ENCODE assay signal across 9 mouse cellular contexts in the genomic region with DNA sequence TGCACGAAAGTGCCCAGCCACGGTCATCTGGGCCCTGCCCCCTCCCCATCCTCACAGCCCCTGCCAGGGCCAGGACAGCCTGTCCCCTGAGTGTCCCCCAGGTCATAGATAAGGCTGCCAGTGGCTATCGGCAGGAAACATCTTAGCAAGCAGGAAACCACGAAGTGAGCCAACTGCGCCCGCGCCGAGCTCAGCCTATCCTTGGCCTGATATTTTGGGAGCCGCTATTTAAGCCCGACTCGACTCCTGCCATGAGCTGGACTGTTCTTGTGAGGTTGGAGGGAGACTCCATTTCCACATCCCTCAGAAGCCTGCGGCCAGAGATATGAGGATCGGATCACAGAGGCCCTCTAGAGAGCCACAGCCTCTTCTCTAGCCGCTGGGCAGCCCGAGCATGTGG. TPM values are rescaled to one million over a fixed set of nuclear protein-coding genes. Genes with fewer than 3 reads are reported as not detected.
A peak's percentile ranks its signal among the peaks of the same experiment; 100 is the strongest.
DNase-seq lines count a peak whose midpoint lies in the region; ATAC-seq lines count a peak whose summit lies in the region.
"Had no signal": no experiment of that assay in that cellular context is flagged by ENCODE, and none has a peak within 500 bp of the region (broad histone marks: within the 10 kb centered on the region; RNA-seq: fewer than 3 reads in every experiment).

No protein-coding gene starts in this region.

- H3K4me3 ChIP-seq in hindbrain, embryonic 10.5 days = no peak overlapping the region
- H3K4me3 ChIP-seq in hindbrain, embryonic 11.5 days (ENCODE audit: low read depth, low read length) = no peak overlapping the region
- H3K4me3 ChIP-seq in stomach, embryonic 15.5 days (replicated peaks) = no peak overlapping the region

- no peak overlapping the region for H3K9ac ChIP-seq in hindbrain, embryonic 11.5 days (ENCODE audit: low read depth, low read length)
- no peak overlapping the region for H3K9ac ChIP-seq in stomach, embryonic 15.5 days

- WGBS in hindbrain, embryonic 10.5 days = 84% methylated on average over 15 of the region's 15 CpGs
- WGBS in hindbrain, embryonic 11.5 days = 86% methylated on average over 15 of the region's 15 CpGs
- 76% methylated on average over 15 of the region's 15 CpGs for WGBS in stomach, embryonic 15.5 days

- no peak overlapping the region for H3K4me2 ChIP-seq in hindbrain, embryonic 11.5 days (replicated peaks; ENCODE audit: low read depth, low read length)
- H3K4me2 ChIP-seq in stomach, embryonic 15.5 days = no peak overlapping the region

- H3K27me3 ChIP-seq in hindbrain, embryonic 10.5 days (ENCODE audit: insufficient read depth, poor library complexity, severe bottlenecking) = no peaks in the 10 kb centered on the region
- no peaks in the 10 kb centered on the region for H3K27me3 ChIP-seq in hindbrain, embryonic 11.5 days (ENCODE audit: control insufficient read depth, insufficient read depth, low read length)
- no peaks in the 10 kb centered on the region for H3K27me3 ChIP-seq in stomach, embryonic 15.5 days (replicated peaks)

- peak; percentile 6 for DNase-seq in hindbrain, embryonic 10.5 days (ENCODE audit: low spot score)
- no peak for DNase-seq in hindbrain, embryonic 11.5 days (ENCODE audit: low spot score)
- DNase-seq in adrenal gland, postnatal 25 days = peak; percentile 50
- DNase-seq in heart, adult 18-20 months = peak; percentile 90 to 97
- peak; percentile 86 for DNase-seq in kidney, adult 9 months
- peak; percentile 90 for DNase-seq in lung, postnatal 10 days
- DNase-seq in left cerebral cortex, adult 18-20 months (ENCODE audit: low spot score in 2 of 2) = no peak

- no peaks in the 10 kb centered on the region for H3K4me1 ChIP-seq in hindbrain, embryonic 10.5 days (replicated peaks)
- no peaks in the 10 kb centered on the region for H3K4me1 ChIP-seq in hindbrain, embryonic 11.5 days (replicated peaks; ENCODE audit: control insufficient read depth, insufficient read depth, low read length)
- no peaks in the 10 kb centered on the region for H3K4me1 ChIP-seq in stomach, embryonic 15.5 days

- H3K27ac ChIP-seq in hindbrain, embryonic 10.5 days = no peak overlapping the region; the same call in 1 of the 2 replicates
- no peak overlapping the region for H3K27ac ChIP-seq in hindbrain, embryonic 11.5 days (ENCODE audit: low read depth, low read length)
- H3K27ac ChIP-seq in stomach, embryonic 15.5 days = peak overlapping the region; percentile 61; the same call in 1 of the 2 replicates

- no peaks in the 10 kb centered on the region for H3K9me3 ChIP-seq in hindbrain, embryonic 10.5 days
- H3K9me3 ChIP-seq in hindbrain, embryonic 11.5 days (ENCODE audit: control insufficient read depth, low read length) = no peaks in the 10 kb centered on the region
- no peaks in the 10 kb centered on the region for H3K9me3 ChIP-seq in stomach, embryonic 15.5 days

- no peak for ATAC-seq in hindbrain, embryonic 11.5 days (ENCODE audit: low FRiP score)
- peak; percentile 44; the same call in 1 of the 2 replicates for ATAC-seq in stomach, embryonic 15.5 days (ENCODE audit: insufficient read depth, low FRiP score, low read depth)

- H3K36me3 ChIP-seq in hindbrain, embryonic 10.5 days = no peaks in the 10 kb centered on the region
- no peaks in the 10 kb centered on the region for H3K36me3 ChIP-seq in hindbrain, embryonic 11.5 days (ENCODE audit: control insufficient read depth, insufficient read depth, low read length)
- H3K36me3 ChIP-seq in stomach, embryonic 15.5 days = no peaks in the 10 kb centered on the region

RNA-seq across cellular contexts. Expression of gene Ap1m1, which starts 28.5 kb away (rescaled TPM):
- polyA plus RNA-seq in hindbrain, embryonic 10.5 days (2016; fragmentation: Nextera tagmentation; extraction: Ambion mirVana) = 186 and 213 TPM in 2 replicates
- 174 and 175 TPM in 2 replicates for polyA plus RNA-seq in hindbrain, embryonic 11.5 days (2014; fragmentation: Nextera tagmentation; extraction: Ambion mirVana)
- 66.7 and 68.8 TPM in 2 replicates for total RNA-seq in adrenal gland, postnatal 25 days (2021)
- 10 to 100 TPM; 46.0 to 51.8 TPM for total RNA-seq in heart, adult 18-20 months (2021)
- 96.3 and 96.9 TPM in 2 replicates for polyA plus RNA-seq in stomach, embryonic 15.5 days (2015; fragmentation: Nextera tagmentation; extraction: Ambion mirVana)
- total RNA-seq in left cerebral cortex, adult 18-20 months (2021) = 10 to 100 TPM; 80.1 to 80.6 TPM

RNA-seq across cellular contexts. Expression of gene Gm10282, which starts 36.7 kb away (rescaled TPM):
- polyA plus RNA-seq in hindbrain, embryonic 10.5 days (2016; fragmentation: Nextera tagmentation; extraction: Ambion mirVana) = 31.5 and 33.0 TPM in 2 replicates
- 32.2 and 35.1 TPM in 2 replicates for polyA plus RNA-seq in hindbrain, embryonic 11.5 days (2014; fragmentation: Nextera tagmentation; extraction: Ambion mirVana)
- total RNA-seq in adrenal gland, postnatal 25 days (2021) = 19.3 and 27.3 TPM in 2 replicates
- 1 to 10 TPM; 5.9 to 9.5 TPM for total RNA-seq in heart, adult 18-20 months (2021)
- polyA plus RNA-seq in stomach, embryonic 15.5 days (2015; fragmentation: Nextera tagmentation; extraction: Ambion mirVana) = 22.1 and 43.6 TPM in 2 replicates
- 1 to 10 TPM; 2.8 to 4.2 TPM for total RNA-seq in left cerebral cortex, adult 18-20 months (2021)

RNA-seq across cellular contexts. Expression of gene Fam32a, which starts 48.8 kb away (rescaled TPM):
- polyA plus RNA-seq in hindbrain, embryonic 10.5 days (2016; fragmentation: Nextera tagmentation; extraction: Ambion mirVana) = 63.4 and 80.6 TPM in 2 replicates
- polyA plus RNA-seq in hindbrain, embryonic 11.5 days (2014; fragmentation: Nextera tagmentation; extraction: Ambion mirVana) = 75.9 and 78.9 TPM in 2 replicates
- 66.8 and 70.4 TPM in 2 replicates for total RNA-seq in adrenal gland, postnatal 25 days (2021)
- 10 to 100 TPM; 20.2 to 23.1 TPM for total RNA-seq in heart, adult 18-20 months (2021)
- polyA plus RNA-seq in stomach, embryonic 15.5 days (2015; fragmentation: Nextera tagmentation; extraction: Ambion mirVana) = 69.2 and 75.8 TPM in 2 replicates
- 10 to 100 TPM; 57.9 to 58.0 TPM for total RNA-seq in left cerebral cortex, adult 18-20 months (2021)

RNA-seq across cellular contexts. Expression of gene Klf2, which starts 50.5 kb away (rescaled TPM):
- polyA plus RNA-seq in hindbrain, embryonic 10.5 days (2016; fragmentation: Nextera tagmentation; extraction: Ambion mirVana) = 3.9 and 5.8 TPM in 2 replicates
- polyA plus RNA-seq in hindbrain, embryonic 11.5 days (2014; fragmentation: Nextera tagmentation; extraction: Ambion mirVana) = 4.4 and 4.8 TPM in 2 replicates
- 37.5 and 38.2 TPM in 2 replicates for total RNA-seq in adrenal gland, postnatal 25 days (2021)
- total RNA-seq in heart, adult 18-20 months (2021) = 10 to 100 TPM; 74.3 to 76.9 TPM
- 7.6 and 8.4 TPM in 2 replicates for polyA plus RNA-seq in stomach, embryonic 15.5 days (2015; fragmentation: Nextera tagmentation; extraction: Ambion mirVana)
- total RNA-seq in left cerebral cortex, adult 18-20 months (2021) = 10 to 100 TPM; 15.2 to 23.6 TPM

RNA-seq across cellular contexts. Expression of gene Gm11034, which starts 54.9 kb away (rescaled TPM):
- not detected in 2 replicates for polyA plus RNA-seq in hindbrain, embryonic 10.5 days (2016; fragmentation: Nextera tagmentation; extraction: Ambion mirVana)
- not detected in 2 replicates for polyA plus RNA-seq in hindbrain, embryonic 11.5 days (2014; fragmentation: Nextera tagmentation; extraction: Ambion mirVana)
- total RNA-seq in adrenal gland, postnatal 25 days (2021) = not detected in 2 replicates
- total RNA-seq in heart, adult 18-20 months (2021) = not detected
- not detected in 2 replicates for polyA plus RNA-seq in stomach, embryonic 15.5 days (2015; fragmentation: Nextera tagmentation; extraction: Ambion mirVana)
- not detected for total RNA-seq in left cerebral cortex, adult 18-20 months (2021)
- total RNA-seq: left cerebral cortex, postnatal 10 days had no signal

Comparison
In these comparisons a context has a peak if more than half of its experiments do, and no peak if none do; other contexts are left out.
1. DNase-seq: peak in hindbrain, embryonic 10.5 days (single experiment), adrenal gland, postnatal 25 days (single experiment), heart, adult 18-20 months (2 of 2), kidney, adult 9 months (single experiment) and lung, postnatal 10 days (single experiment); none in hindbrain, embryonic 11.5 days (single experiment) and left cerebral cortex, adult 18-20 months (0 of 2).